Mouse (Mus musculus): ENCODE data around the gene Clec10a. TPM values are rescaled to one million over a fixed set of nuclear protein-coding genes. Genes with fewer than 3 reads are reported as not detected.

Clec10a gene
- polyA plus RNA-seq, 1 experiment from 2014 or later: 2.1 TPM

GRCm38 (mm10) chr11:70212423-70212822 is 56.4 kb downstream of the Clec10a start, which contains the start of gene Slc16a11:
Gene Slc16a11 (plus strand): TSS chr11:70212752.
- H3K9me3 ChIP-seq: no peaks in the 10 kb centered on the region
- H3K4me2 ChIP-seq: peak within 1 kb of the TSS; percentile 59
- 0 out of 2 replicates have a peak, but pooled peaks cover 5% of the 10 kb centered on the region for H3K36me3 ChIP-seq (replicated peaks)
- no peak for ATAC-seq (replicated peaks)
- no peak within 1 kb of the TSS for H3K27ac ChIP-seq
- H3K27me3 ChIP-seq (replicated peaks): peaks cover 36% of the 10 kb centered on the region
- peaks cover 26% of the 10 kb centered on the region for H3K4me1 ChIP-seq
- peak within 1 kb of the TSS; percentile 27; the same call in 1 of the 2 replicates for H3K9ac ChIP-seq
- WGBS: 68% methylated on average over 6 of the region's 6 CpGs
- peak within 1 kb of the TSS; percentile 33 for H3K4me3 ChIP-seq

GRCm38 (mm10) chr11:70212896-70213295 is 56.9 kb downstream of the Clec10a start:
- Histone ChIP-seq H3K9me3 (no peaks in the 10 kb centered on the region), H3K27ac (no peak overlapping the region), H3K9ac (no peak overlapping the region), H3K27me3 (replicated peaks) (peaks cover 38% of the 10 kb centered on the region), H3K4me2 (peak overlapping the region; percentile 59; the same call in 1 of the 2 replicates), H3K4me1 (peaks cover 26% of the 10 kb centered on the region), H3K4me3 (no peak overlapping the region), H3K36me3 (replicated peaks) (0 out of 2 replicates have a peak, but pooled peaks cover 6% of the 10 kb centered on the region)
- no peak for ATAC-seq (replicated peaks)
- 15% methylated on average over 9 of the region's 9 CpGs for WGBS

DNA sequence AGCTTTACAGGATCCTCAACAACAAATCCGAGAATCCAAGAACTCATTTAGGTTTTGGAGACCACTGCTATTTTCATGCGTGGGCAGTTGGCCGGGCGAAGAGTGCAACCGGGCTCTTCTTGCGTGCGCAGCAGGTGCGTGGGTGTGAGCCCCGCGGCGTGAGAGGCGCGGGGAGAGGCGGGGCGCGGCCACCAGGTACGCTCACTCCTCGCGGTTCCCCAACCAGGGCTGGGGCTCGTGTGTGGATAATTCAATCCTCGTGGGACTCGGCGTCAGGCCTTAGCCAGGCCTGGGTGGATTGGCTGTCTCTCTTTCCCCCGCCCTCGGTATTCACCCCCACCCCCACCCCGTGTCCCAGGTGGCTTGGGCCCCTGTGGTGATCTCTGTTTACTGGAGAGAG is 57.7 kb downstream of the Clec10a start:
- Histone ChIP-seq H3K4me2 (peak overlapping the region; percentile 59), H3K36me3 (replicated peaks) (0 out of 2 replicates have a peak, but pooled peaks cover 6% of the 10 kb centered on the region), H3K9ac (peak overlapping the region; percentile 27), H3K9me3 (no peaks in the 10 kb centered on the region), H3K4me1 (peaks cover 32% of the 10 kb centered on the region), H3K27me3 (replicated peaks) (peaks cover 38% of the 10 kb centered on the region), H3K27ac (no peak overlapping the region), H3K4me3 (peak overlapping the region; percentile 33)
- peak; percentile 41; the same call in 1 of the 2 replicates for ATAC-seq (replicated peaks)
- WGBS: 6% methylated on average over 24 of the region's 26 CpGs

GRCm38 (mm10) chr11:70214191-70214855 is 58.3 kb downstream of the Clec10a start:
- peak overlapping the region; percentile 27 for H3K9ac ChIP-seq
- peak; percentile 55 for ATAC-seq (replicated peaks)
- peaks cover 38% of the 10 kb centered on the region for H3K27me3 ChIP-seq (replicated peaks)
- no peak overlapping the region for H3K27ac ChIP-seq
- under 1% methylated on average over 46 of the region's 46 CpGs for WGBS
- H3K9me3 ChIP-seq: no peaks in the 10 kb centered on the region
- peak overlapping the region; percentile 59 for H3K4me2 ChIP-seq
- H3K4me1 ChIP-seq: peaks cover 37% of the 10 kb centered on the region
- H3K36me3 ChIP-seq (replicated peaks): 0 out of 2 replicates have a peak, but pooled peaks cover 6% of the 10 kb centered on the region
- peak overlapping the region; percentile 33 for H3K4me3 ChIP-seq

DNA sequence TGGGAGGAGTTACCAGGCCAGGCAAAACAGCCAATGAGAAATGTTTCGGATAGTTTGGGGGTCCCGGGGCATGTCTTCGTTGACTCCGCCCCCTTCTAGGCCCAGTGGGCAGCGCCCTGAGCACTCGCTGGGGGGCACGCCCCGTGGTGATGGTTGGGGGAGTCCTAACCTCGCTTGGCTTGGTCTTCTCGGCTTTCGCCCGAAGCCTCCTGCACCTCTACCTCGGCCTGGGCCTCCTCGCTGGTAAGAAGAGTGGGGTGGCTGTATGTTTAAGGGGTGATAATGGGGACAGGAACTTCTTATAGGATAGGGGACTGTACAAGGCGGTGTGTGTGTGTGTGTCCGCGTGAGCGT is 58.8 kb downstream of the Clec10a start:
- Histone ChIP-seq H3K27me3 (replicated peaks) (peaks cover 38% of the 10 kb centered on the region), H3K4me3 (peak overlapping the region; percentile 33), H3K4me1 (peaks cover 43% of the 10 kb centered on the region), H3K27ac (no peak overlapping the region), H3K4me2 (peak overlapping the region; percentile 59), H3K9ac (no peak overlapping the region), H3K36me3 (replicated peaks) (0 out of 2 replicates have a peak, but pooled peaks cover 6% of the 10 kb centered on the region), H3K9me3 (no peaks in the 10 kb centered on the region)
- ATAC-seq (replicated peaks): no peak
- WGBS: 5% methylated on average over 18 of the region's 18 CpGs

GRCm38 (mm10) chr11:70215301-70215700 is 59.3 kb downstream of the Clec10a start:
- H3K4me3 ChIP-seq: no peak overlapping the region
- no peak overlapping the region for H3K9ac ChIP-seq
- peak overlapping the region; percentile 59; the same call in 1 of the 2 replicates for H3K4me2 ChIP-seq

DNA sequence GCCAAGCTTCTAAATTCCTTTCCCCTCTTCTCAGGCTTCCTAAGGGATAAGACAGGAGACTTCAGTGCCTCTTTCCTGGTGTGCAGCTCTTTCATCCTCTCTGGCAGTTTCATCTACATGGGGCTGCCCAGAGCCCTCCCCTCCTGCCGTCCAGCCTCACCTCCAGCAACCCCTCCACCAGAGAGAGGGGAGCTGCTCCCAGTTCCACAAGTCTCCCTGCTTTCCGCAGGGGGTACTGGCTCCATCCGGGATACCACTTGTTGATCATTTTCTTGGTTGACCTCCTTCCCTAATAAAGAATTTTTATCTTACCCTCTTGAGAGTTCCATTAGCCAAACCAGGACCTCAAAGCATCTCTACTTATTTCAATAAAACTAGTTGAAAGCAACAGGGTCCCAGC is 60.1 kb downstream of the Clec10a start:
- no peak overlapping the region for H3K27ac ChIP-seq
- H3K4me1 ChIP-seq: peaks cover 48% of the 10 kb centered on the region
- WGBS: 48% methylated on average over 3 of the region's 3 CpGs
- no peak overlapping the region for H3K4me2 ChIP-seq
- no peak for ATAC-seq (replicated peaks)
- no peaks in the 10 kb centered on the region for H3K9me3 ChIP-seq
- no peak overlapping the region for H3K9ac ChIP-seq
- 0 out of 2 replicates have a peak, but pooled peaks cover 6% of the 10 kb centered on the region for H3K36me3 ChIP-seq (replicated peaks)
- H3K4me3 ChIP-seq: no peak overlapping the region
- peaks cover 38% of the 10 kb centered on the region for H3K27me3 ChIP-seq (replicated peaks)

More at GRCm38 (mm10) chr11:70215301-70215700, 59.3 kb downstream of the Clec10a start:
- H3K4me1 ChIP-seq: peaks cover 47% of the 10 kb centered on the region
- WGBS: 8% methylated on average over 22 of the region's 22 CpGs
- H3K36me3 ChIP-seq (replicated peaks): 0 out of 2 replicates have a peak, but pooled peaks cover 6% of the 10 kb centered on the region
- ATAC-seq (replicated peaks): no peak
- H3K27ac ChIP-seq: no peak overlapping the region
- no peaks in the 10 kb centered on the region for H3K9me3 ChIP-seq
- H3K27me3 ChIP-seq (replicated peaks): peaks cover 38% of the 10 kb centered on the region

DNA sequence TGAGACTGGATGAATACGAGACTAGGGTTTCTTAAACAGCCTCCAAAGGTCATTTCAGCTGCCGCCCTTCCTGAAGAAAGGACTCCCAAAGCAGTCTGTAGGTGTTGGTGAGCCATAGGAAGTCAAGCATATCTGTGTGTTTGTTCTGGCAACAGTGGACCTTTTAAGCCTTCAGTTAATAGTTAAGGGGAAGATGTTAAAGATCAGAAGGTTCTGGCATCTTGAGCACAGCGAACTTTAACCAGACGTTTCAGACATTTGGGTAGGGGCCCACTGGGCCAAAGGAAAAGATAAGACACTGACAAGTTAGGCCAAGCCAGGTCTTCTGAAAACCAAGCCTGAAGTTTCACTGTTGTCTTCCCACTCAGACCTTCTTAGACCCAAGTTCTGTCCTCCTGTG is 62.0 kb downstream of the Clec10a start:
- no peak for ATAC-seq (replicated peaks)
- Histone ChIP-seq H3K4me2 (no peak overlapping the region), H3K27ac (no peak overlapping the region), H3K27me3 (replicated peaks) (peaks cover 34% of the 10 kb centered on the region), H3K4me3 (no peak overlapping the region), H3K9me3 (no peaks in the 10 kb centered on the region), H3K36me3 (replicated peaks) (0 out of 2 replicates have a peak, but pooled peaks cover 6% of the 10 kb centered on the region), H3K4me1 (peaks cover 54% of the 10 kb centered on the region), H3K9ac (no peak overlapping the region)
- WGBS: 92% methylated on average over 4 of the region's 4 CpGs

DNA sequence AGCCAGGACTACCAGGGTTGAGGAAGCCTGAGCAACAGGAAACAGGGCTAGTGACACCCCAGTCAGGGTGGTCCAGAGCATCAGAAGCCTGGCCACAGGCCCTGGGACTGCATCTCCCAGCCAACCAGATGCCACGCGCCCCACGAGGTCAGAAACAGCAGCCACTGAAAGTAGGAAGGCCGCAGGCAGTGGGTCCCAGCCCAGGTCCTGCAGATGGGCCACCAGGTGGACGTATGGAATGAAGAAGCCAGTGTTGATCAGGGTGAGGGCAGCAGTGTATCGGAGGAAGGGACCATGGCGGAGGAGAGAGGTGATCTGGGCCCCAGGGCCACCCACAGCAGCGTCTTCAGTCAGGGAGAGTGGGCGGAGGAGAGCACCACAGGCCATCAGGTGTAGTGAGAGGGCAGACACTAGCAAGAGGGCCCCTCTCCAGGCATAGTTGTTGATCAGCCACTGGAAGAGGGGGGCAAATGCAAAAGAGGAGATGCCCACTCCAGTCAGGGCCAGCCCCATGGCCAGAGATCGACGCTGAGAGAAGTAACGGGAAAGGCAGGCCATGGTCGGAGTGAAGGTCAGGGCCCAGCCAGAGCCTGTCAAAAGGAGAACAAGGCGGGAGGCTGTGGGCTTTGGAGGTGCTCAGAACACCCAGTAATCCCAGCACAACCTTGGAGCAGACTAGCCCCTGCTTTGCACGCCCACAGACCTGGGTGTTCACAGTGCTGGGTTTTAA is 62.9 kb downstream of the Clec10a start:
- H3K9ac ChIP-seq: no peak overlapping the region

GRCm38 (mm10) chr11:70219873-70220272 is 63.9 kb downstream of the Clec10a start:
- 52% methylated on average over 7 of the region's 7 CpGs for WGBS
- Histone ChIP-seq H3K27ac (peak overlapping the region; percentile 89), H3K4me1 (peaks cover 37% of the 10 kb centered on the region), H3K9me3 (no peaks in the 10 kb centered on the region), H3K36me3 (replicated peaks) (0 out of 2 replicates have a peak, but pooled peaks cover 6% of the 10 kb centered on the region), H3K9ac (peak overlapping the region; percentile 78), H3K4me3 (peak overlapping the region; percentile 58), H3K27me3 (replicated peaks) (peaks cover 24% of the 10 kb centered on the region), H3K4me2 (peak overlapping the region; percentile 88)
- ATAC-seq (replicated peaks): no peak

More for the DNA sequence above, 62.9 kb downstream of the Clec10a start:
- no peak for ATAC-seq (replicated peaks)
- Histone ChIP-seq H3K4me1 (peaks cover 46% of the 10 kb centered on the region), H3K4me2 (peak overlapping the region; percentile 88), H3K4me3 (peak overlapping the region; percentile 58), H3K27ac (no peak overlapping the region), H3K9me3 (no peaks in the 10 kb centered on the region), H3K27me3 (replicated peaks) (peaks cover 30% of the 10 kb centered on the region), H3K36me3 (replicated peaks) (0 out of 2 replicates have a peak, but pooled peaks cover 6% of the 10 kb centered on the region)
- 88% methylated on average over 15 of the region's 15 CpGs for WGBS

GRCm38 (mm10) chr11:70220323-70220722 is 64.3 kb downstream of the Clec10a start:
- Histone ChIP-seq H3K4me2 (peak overlapping the region; percentile 88), H3K36me3 (replicated peaks) (0 out of 2 replicates have a peak, but pooled peaks cover 6% of the 10 kb centered on the region), H3K27ac (peak overlapping the region; percentile 89), H3K4me3 (peak overlapping the region; percentile 58), H3K27me3 (replicated peaks) (peaks cover 21% of the 10 kb centered on the region), H3K9ac (peak overlapping the region; percentile 78), H3K4me1 (peaks cover 36% of the 10 kb centered on the region), H3K9me3 (no peaks in the 10 kb centered on the region)
- under 1% methylated on average over 24 of the region's 24 CpGs for WGBS
- ATAC-seq (replicated peaks): no peak

Measured in midbrain, embryonic 15.5 days (tissue).